Mouse (Mus musculus): Measurements from ENCODE around the gene Ttc39a.

GRCm38 (mm10) chr4:109463892-109464291 is 57.5 kb downstream of the Ttc39a start:
- TF ChIP-seq SMC3 (IDR thresholded peaks at IDR 0.05; ENCODE audit: low read depth, low read length) = no peak
- TF ChIP-seq CTCF (conservative IDR thresholded peaks at IDR 0.05 in 1 of 2, IDR thresholded peaks at IDR 0.05 in 1 of 2; ENCODE audit: low read depth in 2 of 2, low read length in 2 of 2) = no peak
- no peak for TF ChIP-seq EP300 (IDR thresholded peaks at IDR 0.05; ENCODE audit: low read length)
- TF ChIP-seq USF1 (IDR thresholded peaks at IDR 0.05; ENCODE audit: low read depth, low read length) = no peak
- no peak for TF ChIP-seq MAFK (IDR thresholded peaks at IDR 0.05; ENCODE audit: insufficient replicate concordance, low read length)
- no peak for TF ChIP-seq USF2 (conservative IDR thresholded peaks at IDR 0.05; ENCODE audit: low read depth, low read length)
- TF ChIP-seq POLR2A (IDR thresholded peaks at IDR 0.05; ENCODE audit: low read depth, low read length) = no peak
- TF ChIP-seq HCFC1 (IDR thresholded peaks at IDR 0.05; ENCODE audit: low read depth, low read length) = no peak
- TF ChIP-seq UBTF (IDR thresholded peaks at IDR 0.05; ENCODE audit: low read depth, low read length) = no peak
- TF ChIP-seq MEF2A (IDR thresholded peaks at IDR 0.05; ENCODE audit: borderline replicate concordance, low read depth, low read length) = no peak
- no peak for TF ChIP-seq NELFE (IDR thresholded peaks at IDR 0.05; ENCODE audit: low read depth, low read length)
- TF ChIP-seq MAX (IDR thresholded peaks at IDR 0.05; ENCODE audit: low read length) = no peak
- TF ChIP-seq RCOR1 (conservative IDR thresholded peaks at IDR 0.05; ENCODE audit: low read depth, low read length) = no peak

Data from CH12.LX (cell line).